Mouse (Mus musculus): Measurements from ENCODE around the gene A830031A19Rik.

- TF ChIP-seq CTCF (conservative IDR thresholded peaks at IDR 0.05; ENCODE audit: low read length): peak; percentile 44
- TF ChIP-seq POU5F1 (IDR thresholded peaks at IDR 0.05; ENCODE audit: borderline replicate concordance, low read length): no peak
- TF ChIP-seq NANOG (IDR thresholded peaks at IDR 0.05; ENCODE audit: borderline replicate concordance, low read length): no peak
These were observed 66.6 kb downstream of the A830031A19Rik start for GRCm38 (mm10) chr11:24008244-24008643.
